Mouse (Mus musculus) adrenal gland, postnatal 25 days (tissue): ENCODE measurements around the gene Sez6l2. TPM values are rescaled to one million over a fixed set of nuclear protein-coding genes. Genes with fewer than 3 reads are reported as not detected.

ENCODE experiments used
- total RNA-seq: library from RNA; stranded (reverse); gene quantifications from 2 replicates; pipeline ENCODE4 v1.2.3, GENCODE M21; 2021

Gene Sez6l2
- total RNA-seq, 1 experiment from 2014 or later: 128 TPM

Other genes starting within 250 kb of the Sez6l2 start
- gene Coro1a, start 242.8 kb upstream of the Sez6l2 start, total RNA-seq: 3.5 and 8.0 TPM in 2 replicates
- 142 and 170 TPM in 2 replicates for gene Mapk3, start 191.0 kb upstream of the Sez6l2 start, total RNA-seq
- gene Gdpd3, start 184.2 kb upstream of the Sez6l2 start, total RNA-seq: 6.5 and 7.5 TPM in 2 replicates
- 122 and 181 TPM in 2 replicates for gene Ypel3, start 173.6 kb upstream of the Sez6l2 start, total RNA-seq
- gene Tbx6, start 169.1 kb upstream of the Sez6l2 start, total RNA-seq: 0.67 and 1.6 TPM in 2 replicates
- gene Ppp4c, start 158.1 kb upstream of the Sez6l2 start, total RNA-seq: 91.5 and 101 TPM in 2 replicates
- 17.2 and 17.3 TPM in 2 replicates for gene Fam57b, start 152.9 kb upstream of the Sez6l2 start, total RNA-seq
- gene 4930451I11Rik, start 118.9 kb upstream of the Sez6l2 start, total RNA-seq: not detected in 2 replicates
- gene Doc2a, start 103.1 kb upstream of the Sez6l2 start, total RNA-seq: 0.52 and 1.9 TPM in 2 replicates
- 23.2 and 39.1 TPM in 2 replicates for gene Hirip3, start 88.6 kb upstream of the Sez6l2 start, total RNA-seq
- 44.4 and 50.5 TPM in 2 replicates for gene Ino80e, start 88.2 kb upstream of the Sez6l2 start, total RNA-seq
- 82.8 and 89.5 TPM in 2 replicates for gene Taok2, start 65.9 kb upstream of the Sez6l2 start, total RNA-seq
- 21.7 and 34.5 TPM in 2 replicates for gene Tmem219, start 27.6 kb upstream of the Sez6l2 start, total RNA-seq
- 31.1 and 42.7 TPM in 2 replicates for gene Kctd13, start 21.7 kb upstream of the Sez6l2 start, total RNA-seq
- gene Asphd1, start 981 bp upstream of the Sez6l2 start, total RNA-seq: 1.6 and 2.5 TPM in 2 replicates
- gene Cdipt, start 25.4 kb downstream of the Sez6l2 start, total RNA-seq: 95.1 and 99.5 TPM in 2 replicates
- gene Cdiptos, start 25.5 kb downstream of the Sez6l2 start, total RNA-seq: 0.71 and 2.0 TPM in 2 replicates
- gene Mvp, start 64.1 kb downstream of the Sez6l2 start, total RNA-seq: 102 and 118 TPM in 2 replicates
- gene Pagr1b, start 65.9 kb downstream of the Sez6l2 start, total RNA-seq: 1.7 and 2.8 TPM in 2 replicates
- 13.4 and 28.2 TPM in 2 replicates for gene Pagr1a, start 66.8 kb downstream of the Sez6l2 start, total RNA-seq
- 31.0 and 44.0 TPM in 2 replicates for gene Gm42742, start 70.5 kb downstream of the Sez6l2 start, total RNA-seq
- 2.2 and 5.1 TPM in 2 replicates for gene Prrt2, start 70.6 kb downstream of the Sez6l2 start, total RNA-seq
- gene Maz, start 76.5 kb downstream of the Sez6l2 start, total RNA-seq: 167 and 171 TPM in 2 replicates
- 9.5 and 15.0 TPM in 2 replicates for gene Kif22, start 91.9 kb downstream of the Sez6l2 start, total RNA-seq
- gene Zg16, start 136.8 kb downstream of the Sez6l2 start, total RNA-seq: not detected in 2 replicates
- gene AI467606, start 140.8 kb downstream of the Sez6l2 start, total RNA-seq: 0.43 and 1.1 TPM in 2 replicates
- gene Qprt, start 171.7 kb downstream of the Sez6l2 start, total RNA-seq: 0.21 TPM in 1 of 2 replicates, not detected in the other
- 0.55 and 1.0 TPM in 2 replicates for gene Spn, start 187.3 kb downstream of the Sez6l2 start, total RNA-seq
- gene Cd2bp2, start 245.5 kb downstream of the Sez6l2 start, total RNA-seq: 53.5 and 65.9 TPM in 2 replicates